Mouse (Mus musculus): Measurements from ENCODE around the gene Adcyap1r1. TPM values are rescaled to one million over a fixed set of nuclear protein-coding genes. Genes with fewer than 3 reads are reported as not detected.
A peak's percentile ranks its signal among the peaks of the same experiment; 100 is the strongest.

Gene Adcyap1r1
- total RNA-seq, 2 experiments from 2014 or later: 108 to 116 TPM

- intact Hi-C loops (cut with DNase I): no loop called here
- DNase-seq (ENCODE audit: low spot score in 2 of 2): peak; percentile 64 to 84
Observed at GRCm38 (mm10) chr6:55484224-55484623, 32.4 kb downstream of the Adcyap1r1 start.

DNA sequence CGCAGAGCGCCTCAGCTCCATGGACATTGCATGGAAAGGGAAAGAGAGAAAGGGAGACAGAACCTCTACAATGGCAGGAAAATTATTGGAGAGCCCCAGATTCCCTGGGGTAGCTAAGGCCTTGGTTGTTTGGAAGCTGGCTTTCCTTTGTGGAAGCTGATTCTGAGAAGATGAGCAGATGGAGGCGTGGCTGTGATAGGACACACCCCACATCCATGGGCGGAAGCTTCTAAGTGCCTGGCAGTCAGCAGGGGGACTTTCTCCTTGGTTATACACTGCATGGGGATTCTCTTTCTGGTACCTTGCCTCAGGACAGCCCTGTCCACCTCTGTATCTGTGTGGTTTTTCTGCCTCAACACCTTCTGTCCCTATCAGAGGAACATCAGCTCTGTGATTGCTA lies 33.4 kb downstream of the Adcyap1r1 start:
- intact Hi-C loops (cut with DNase I): no loop called here
- no peak for DNase-seq (ENCODE audit: low spot score in 2 of 2)

DNA sequence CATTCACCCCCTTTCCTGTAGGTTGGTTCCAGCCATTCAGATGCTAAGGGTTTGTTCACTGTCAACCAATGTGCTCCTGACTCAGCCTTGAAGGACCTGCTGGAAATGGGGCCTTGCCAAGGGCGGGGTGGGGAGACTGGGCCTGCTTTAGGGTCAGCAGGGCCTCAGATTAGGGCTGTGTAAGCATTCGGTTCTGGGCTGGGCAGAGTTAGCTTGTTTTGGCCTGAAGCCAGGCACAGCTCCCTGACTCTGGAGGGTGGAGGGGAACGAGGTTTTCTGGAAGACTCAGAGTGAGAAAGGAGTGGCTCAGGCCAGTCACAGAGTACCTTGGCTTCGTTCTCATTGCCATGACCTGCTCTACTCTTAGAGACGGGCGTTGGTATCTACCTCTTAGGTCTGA lies 35.9 kb downstream of the Adcyap1r1 start:
- intact Hi-C loops (cut with DNase I): no loop called here
- no peak for DNase-seq (ENCODE audit: low spot score in 2 of 2)

DNA sequence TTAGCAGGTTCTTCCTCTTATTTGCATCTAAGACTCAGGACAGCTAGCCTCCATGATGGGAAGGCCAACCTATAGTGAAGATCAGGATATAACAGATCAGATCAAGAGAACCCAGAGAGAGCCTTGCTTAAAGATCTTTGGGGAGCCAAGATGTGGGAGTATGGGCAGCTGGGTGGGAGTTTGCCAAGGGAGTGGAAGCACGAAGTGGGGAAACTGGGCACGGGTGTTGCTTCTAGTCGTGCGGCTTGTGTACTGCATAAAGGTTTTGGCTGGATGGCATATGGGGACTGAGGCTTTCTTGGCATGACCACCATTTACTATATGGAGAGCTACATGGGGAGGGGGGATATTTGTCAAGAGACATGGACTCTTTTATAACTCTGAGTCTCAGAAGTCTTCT lies 44.4 kb downstream of the Adcyap1r1 start:
- peak in 1 of 2 experiments; percentile 46 for DNase-seq (ENCODE audit: low spot score in 2 of 2)

GRCm38 (mm10) chr6:55498753-55499152 lies 47.0 kb downstream of the Adcyap1r1 start:
- intact Hi-C loops (cut with DNase I): no loop called here
- no peak for DNase-seq (ENCODE audit: low spot score in 2 of 2)

More for the DNA sequence above, 44.4 kb downstream of the Adcyap1r1 start:
- intact Hi-C loops (cut with DNase I): no loop called here

DNA sequence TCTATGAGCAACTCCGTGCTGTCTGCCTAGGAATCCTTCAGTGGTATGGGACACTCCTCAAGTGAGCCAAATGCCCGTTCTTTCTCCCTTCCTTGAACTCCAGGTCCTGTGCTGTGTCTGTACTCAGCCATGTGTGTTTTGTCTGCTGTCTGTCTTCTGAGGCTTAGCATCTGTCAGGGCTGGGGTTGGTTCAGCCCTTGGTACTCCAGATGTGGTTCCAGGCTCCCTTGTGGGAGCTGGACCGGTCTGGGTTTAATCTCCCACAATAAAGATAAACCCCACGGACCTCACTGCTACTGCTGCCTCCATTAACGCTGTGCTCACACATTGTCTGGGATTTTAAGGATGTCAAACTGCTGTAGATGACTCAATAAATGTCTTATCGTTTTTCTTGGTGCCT lies 49.3 kb downstream of the Adcyap1r1 start:
- intact Hi-C loops (cut with DNase I): no loop called here
- DNase-seq (ENCODE audit: low spot score in 2 of 2): no peak

DNA sequence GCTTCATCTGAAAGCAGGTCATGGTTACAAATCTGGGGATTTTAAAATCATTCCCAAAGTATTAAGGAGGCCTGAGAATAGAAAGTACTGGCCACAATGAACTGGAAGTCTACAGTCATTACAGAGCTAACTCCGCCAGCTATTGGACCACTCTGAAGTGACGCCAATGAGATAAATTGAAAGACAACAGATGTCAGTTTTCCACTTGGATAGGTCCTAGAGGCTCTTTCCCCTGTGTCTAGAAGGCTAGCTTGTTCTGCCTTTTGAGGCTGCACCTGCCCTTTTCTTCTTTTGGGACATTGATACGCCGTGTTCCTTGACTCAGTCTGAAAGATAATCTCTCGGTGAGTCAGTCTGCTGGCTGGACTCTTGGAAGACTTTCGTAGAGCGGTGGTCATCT lies 50.5 kb downstream of the Adcyap1r1 start:
- DNase-seq (ENCODE audit: low spot score in 2 of 2): no peak
- intact Hi-C loops (cut with DNase I): no loop called here

DNA sequence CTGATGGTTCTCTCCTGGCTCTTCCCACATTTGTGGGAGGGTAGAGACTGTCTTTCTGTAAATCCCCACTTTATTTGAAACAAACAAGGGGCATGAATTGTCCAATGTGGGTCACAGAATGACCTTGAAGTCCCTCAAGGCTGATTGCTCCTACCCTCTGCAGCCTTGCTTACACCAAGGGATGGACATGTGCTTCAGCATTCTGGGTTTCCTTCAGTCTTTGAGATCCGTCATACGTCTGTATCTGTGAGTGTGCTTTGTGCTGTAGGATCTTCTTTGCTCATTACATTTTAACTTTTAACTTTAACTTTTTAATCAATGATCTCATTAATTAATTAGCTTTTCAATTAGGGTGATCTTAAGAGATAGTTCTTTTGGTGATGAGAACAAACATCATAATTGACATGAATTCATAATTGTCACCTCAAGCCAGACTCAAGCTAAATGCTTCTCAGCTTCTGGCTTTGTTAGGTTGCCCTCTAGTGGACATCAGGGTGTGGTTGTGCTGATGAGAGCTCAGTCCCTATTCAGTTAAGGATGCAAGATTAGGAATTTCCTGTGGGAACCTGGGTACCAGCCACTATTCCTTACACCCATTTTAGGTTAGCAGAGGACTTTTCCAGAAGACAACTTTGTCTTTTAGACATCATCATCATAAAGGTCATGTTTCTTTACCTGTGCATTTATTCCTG lies 53.2 kb downstream of the Adcyap1r1 start:
- peak; percentile 75 to 84 for DNase-seq (ENCODE audit: low spot score in 2 of 2)

DNA sequence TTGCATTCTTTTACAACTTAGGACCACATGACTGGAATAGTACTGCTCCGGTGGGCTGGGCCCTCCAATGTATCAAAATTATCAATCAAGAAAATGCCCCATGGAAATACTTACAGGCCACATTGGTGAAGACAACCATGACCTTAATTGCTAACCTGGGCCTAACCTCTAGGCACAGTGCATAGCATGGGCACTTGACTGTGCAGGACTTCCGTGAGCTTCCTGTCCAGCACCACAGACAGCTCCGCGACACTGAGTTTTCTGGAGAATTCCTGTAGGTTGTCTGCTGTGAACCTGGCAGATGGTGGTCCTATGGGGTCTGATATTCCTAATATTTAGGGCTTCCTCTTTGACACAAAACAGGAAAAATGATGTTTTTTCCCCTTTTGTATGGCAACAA lies 54.7 kb downstream of the Adcyap1r1 start:
- DNase-seq (ENCODE audit: low spot score in 2 of 2): no peak
- intact Hi-C loops (cut with DNase I): no loop called here

More for the DNA sequence above, 53.2 kb downstream of the Adcyap1r1 start:
- intact Hi-C loops (cut with DNase I): loop anchor here (1.0 to 2.0 kb wide), 2 partner anchors 46 to 113 kb away; no protein-coding TSS in a partner anchor

DNA sequence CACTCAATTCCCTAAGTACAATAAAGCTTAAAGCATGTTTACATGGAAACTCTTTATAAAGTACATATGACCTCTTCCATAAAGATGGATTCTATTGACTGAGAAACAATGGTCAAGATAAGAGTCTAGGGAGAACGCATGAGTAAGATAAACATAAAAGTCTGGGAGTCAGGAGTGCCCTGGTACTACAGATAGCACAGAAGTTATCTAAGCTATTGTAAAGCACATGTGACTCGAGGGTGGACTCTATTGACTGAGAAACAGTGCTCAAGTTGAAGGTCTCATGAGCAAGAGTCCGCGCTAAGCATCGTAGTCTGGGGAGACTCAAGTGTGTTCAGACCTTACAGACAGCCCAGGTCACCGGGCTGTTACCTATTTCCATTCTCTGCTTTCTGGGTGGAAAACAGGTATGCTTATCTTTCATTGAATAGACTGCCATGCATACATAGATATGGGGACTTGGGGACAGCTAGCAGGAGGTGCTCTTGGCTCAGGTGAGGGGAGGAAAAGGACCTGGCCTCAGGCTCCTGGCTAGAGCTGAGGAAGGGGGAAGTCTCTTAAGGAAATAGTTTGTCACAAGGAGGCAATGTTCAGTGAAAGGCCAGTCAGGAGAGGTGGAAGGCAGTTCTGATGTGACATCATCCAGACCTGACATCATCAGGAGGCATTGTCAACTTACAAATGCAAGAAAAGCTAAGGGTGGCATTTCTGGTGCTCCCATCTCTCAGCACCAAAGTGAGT lies 57.5 kb downstream of the Adcyap1r1 start:
- DNase-seq (ENCODE audit: low spot score in 2 of 2): no peak
- intact Hi-C loops (cut with DNase I): no loop called here

GRCm38 (mm10) chr6:55511212-55512065 lies 59.7 kb downstream of the Adcyap1r1 start:
- peak; percentile 84 to 86 for DNase-seq (ENCODE audit: low spot score in 2 of 2)
- intact Hi-C loops (cut with DNase I): loop anchor here (1.0 to 2.0 kb wide), 3 partner anchors 119 to 279 kb away; no protein-coding TSS in a partner anchor

DNA sequence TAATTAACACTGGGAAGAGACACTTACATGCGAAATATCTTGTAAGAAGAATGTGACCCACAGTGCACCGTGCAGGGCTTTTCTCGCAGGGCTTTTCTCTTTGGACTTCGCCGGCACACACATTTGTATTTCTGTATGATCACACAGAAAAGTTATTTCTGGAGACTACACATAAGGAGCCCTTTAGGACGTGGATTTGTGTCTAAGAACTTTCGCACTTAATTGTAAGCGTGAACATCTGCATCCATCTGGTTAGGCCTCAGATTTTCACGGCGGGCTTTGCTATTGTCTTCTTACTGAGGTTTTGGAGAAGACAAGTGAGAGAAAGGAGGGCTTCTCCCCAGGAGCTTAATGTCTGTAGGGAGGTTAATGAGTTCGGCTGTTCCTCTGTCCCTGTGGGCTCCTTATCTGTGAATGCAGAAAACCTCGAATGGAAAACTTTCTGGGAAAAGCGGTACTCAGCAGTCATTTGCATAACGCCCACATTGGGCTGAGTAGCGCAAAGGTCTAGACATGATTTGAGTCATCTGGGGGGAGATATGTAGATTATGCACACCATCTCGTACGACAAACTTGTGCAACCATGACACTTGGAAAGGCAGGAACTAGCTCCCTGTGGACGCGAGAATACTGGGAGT lies 60.4 kb downstream of the Adcyap1r1 start:
- intact Hi-C loops (cut with DNase I): no loop called here
- DNase-seq (ENCODE audit: low spot score in 2 of 2): peak in 1 of 2 experiments; percentile 43

DNA sequence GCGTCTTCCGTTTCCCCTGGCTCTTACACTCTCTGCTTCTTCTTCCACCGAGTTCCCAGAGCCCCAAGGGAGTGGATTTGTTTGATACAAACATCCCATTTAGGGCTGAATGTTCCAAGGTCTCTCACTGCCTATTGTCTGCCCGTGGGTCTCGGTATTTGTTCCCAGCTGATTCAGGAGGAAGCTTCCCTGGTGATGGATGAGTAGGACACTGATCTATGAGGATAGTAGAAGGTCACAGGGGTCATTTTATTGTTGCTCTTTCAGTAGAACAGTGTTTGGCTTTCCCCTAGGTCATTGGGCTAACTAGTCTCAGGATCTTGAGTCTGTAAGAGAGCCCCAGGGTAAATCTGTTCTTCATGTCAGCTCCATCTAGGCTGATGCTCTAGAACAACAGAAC lies 61.7 kb downstream of the Adcyap1r1 start:
- intact Hi-C loops (cut with DNase I): no loop called here

DNA sequence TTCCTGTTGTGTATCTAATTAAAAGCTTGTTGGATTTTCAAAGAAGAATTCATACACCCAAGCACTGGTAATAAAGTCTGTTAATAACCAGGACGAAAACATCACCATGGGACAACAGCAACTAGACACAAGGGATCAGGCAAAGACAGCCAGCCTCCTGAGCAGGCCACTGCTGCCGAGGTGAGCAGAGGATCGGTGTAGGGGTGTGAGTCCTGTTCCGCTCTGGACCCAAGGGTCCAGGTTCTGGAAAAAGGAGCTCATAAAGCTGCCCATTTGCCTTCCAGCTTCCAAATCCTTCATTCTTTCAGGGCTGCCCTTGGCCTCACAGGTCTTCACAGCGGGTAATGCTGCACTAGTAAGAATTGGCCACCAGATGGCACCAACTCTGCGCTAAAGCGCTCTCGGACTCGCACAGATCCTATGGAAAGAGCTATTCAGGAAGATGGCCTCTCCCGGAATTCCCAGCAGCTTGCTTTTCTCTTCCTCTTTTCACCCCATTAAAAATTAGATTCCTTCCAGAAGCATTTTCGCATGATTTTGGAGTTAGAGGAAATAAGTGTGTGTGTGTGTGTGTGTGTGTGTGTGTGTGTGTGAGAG lies 67.9 kb downstream of the Adcyap1r1 start:
- DNase-seq (ENCODE audit: low spot score in 2 of 2): peak; percentile 88 to 93
- intact Hi-C loops (cut with DNase I): loop anchor here (1.0 to 5.0 kb wide), 3 partner anchors 158 to 530 kb away; no protein-coding TSS in a partner anchor

More for the DNA sequence above, 61.7 kb downstream of the Adcyap1r1 start:
- no peak for DNase-seq (ENCODE audit: low spot score in 2 of 2)

DNA sequence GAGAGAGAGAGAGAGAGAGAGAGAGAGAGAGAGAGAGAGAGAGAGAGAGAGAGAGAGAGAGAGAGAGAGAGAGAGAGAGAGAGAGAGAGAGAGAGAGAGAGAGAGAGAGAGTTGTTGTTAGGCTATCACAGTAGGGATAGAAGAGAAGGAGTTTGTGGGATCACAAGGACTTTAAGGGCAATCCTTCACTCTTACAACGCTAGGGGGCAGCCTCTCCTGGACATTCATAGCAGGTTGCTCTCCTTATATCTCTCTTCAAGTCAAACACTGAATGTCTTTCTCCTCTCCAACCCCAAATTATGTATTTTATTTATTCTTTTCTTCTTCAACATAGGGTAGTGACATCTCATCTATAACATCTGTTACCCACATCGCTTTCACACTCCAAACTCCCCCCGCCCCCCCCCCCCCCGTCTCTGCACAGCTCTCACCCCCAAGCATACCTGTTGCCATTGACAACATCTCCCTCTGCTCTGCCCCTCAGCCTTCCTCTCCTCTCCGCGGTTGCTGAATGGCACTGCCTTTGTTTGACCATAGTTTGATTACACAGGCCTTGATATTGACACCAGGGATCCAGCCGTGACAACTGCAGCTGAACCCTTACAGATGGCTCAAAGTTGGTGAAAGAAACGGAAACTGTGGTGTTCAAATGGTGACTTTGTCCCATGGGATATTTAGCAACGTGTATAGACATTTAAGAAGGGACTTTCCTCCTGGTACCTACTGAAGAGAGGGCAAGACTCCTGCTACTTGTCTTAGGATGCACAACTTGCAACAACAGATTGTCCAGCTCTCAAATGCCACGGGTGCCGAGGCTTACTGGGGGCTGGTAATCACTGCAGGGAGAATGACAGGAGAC lies 68.7 kb downstream of the Adcyap1r1 start:
- peak; percentile 71 to 88 for DNase-seq (ENCODE audit: low spot score in 2 of 2)
- intact Hi-C loops (cut with DNase I): loop anchor here (1.0 to 5.0 kb wide), 2 partner anchors 157 to 430 kb away; no protein-coding TSS in a partner anchor

DNA sequence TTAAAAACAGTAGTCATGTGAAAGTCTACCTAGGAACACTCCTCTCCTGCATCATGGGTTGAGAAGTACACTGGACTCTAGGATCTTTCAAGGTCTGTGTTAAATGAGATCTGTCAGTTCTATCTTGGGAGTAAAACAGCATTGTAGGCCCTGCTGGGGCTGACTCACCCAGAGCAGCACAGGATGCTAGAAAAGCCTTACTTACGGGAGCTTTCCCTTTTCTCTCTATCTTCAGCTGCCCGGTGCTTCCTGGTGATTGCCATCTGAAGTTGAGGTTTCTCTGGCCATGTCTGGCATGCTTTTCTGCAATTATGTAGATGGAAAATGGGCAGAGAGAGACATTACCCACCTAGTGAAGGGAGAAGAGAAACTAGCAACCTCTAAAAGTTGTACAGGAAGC lies 84.7 kb downstream of the Adcyap1r1 start:
- DNase-seq (ENCODE audit: low spot score in 2 of 2): peak in 1 of 2 experiments; percentile 41
- intact Hi-C loops (cut with DNase I): loop anchor here (5.0 kb wide), 2 partner anchors 56 to 146 kb away; partner anchors contain the start of gene Neurod6

GRCm38 (mm10) chr6:55539196-55539595 lies 87.4 kb downstream of the Adcyap1r1 start:
- intact Hi-C loops (cut with DNase I): loop anchor here (5.0 kb wide), 2 partner anchors 53 to 143 kb away; partner anchors contain the start of gene Neurod6
- peak; percentile 34 to 51 for DNase-seq (ENCODE audit: low spot score in 2 of 2)

DNA sequence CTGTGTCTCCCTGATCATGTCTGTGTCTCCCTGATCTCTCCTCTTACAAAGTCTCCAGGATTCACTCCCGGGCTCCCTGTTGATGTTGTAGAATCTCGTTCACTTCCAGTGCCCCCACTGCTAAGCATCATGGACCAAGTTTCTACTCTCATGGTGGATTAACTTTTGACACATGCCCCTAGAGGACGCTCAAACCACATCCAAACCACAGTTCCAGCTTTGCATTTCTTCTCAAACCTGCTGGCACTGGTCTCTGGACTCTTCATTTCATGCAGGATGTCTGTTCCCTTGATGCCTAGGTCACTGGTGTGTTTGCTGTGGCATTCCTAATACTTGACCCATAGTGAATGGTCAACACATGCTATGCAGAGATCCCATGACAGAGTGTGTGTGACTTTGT lies 90.6 kb downstream of the Adcyap1r1 start:
- DNase-seq (ENCODE audit: low spot score in 2 of 2): peak in 1 of 2 experiments; percentile 57
- intact Hi-C loops (cut with DNase I): loop anchor here (5.0 kb wide), 1 partner anchor 410 kb away; no protein-coding TSS in a partner anchor
